Mouse (Mus musculus): ENCODE data around the gene Arl4d.
A peak's percentile ranks its signal among the peaks of the same experiment; 100 is the strongest.
"Not testable (repeated sequence)": the region's sequence is repeated elsewhere in the genome, so short reads cannot be mapped to it uniquely, and the experiment has no call there.

The Arl4d gene

DNA sequence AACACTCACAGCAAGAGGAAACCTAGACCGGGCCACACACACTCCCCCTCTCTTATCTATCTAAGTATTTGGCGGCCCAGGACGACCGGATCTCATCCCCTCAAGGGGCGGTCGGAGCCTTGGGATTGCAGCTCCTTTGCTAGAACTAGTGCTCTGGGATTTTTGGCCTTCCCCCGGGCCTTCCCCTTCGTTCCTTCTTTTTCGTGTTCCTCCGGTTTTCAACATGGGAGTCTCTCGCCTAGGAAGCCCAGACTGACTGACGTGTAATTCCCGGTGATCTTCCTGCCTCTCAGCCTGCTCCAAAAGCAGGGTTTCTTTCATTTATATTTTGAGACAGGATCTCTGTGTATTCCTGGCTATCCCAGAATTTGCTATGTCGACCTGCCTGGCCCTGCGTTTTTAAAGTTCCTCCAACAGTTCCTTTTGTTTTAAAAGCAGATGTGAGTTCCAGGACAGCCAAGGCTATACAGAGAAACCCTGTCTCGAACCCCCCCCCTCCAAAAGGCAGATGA is 19.0 kb upstream of the Arl4d start:
- DNase-seq = not testable (repeated sequence)

DNA sequence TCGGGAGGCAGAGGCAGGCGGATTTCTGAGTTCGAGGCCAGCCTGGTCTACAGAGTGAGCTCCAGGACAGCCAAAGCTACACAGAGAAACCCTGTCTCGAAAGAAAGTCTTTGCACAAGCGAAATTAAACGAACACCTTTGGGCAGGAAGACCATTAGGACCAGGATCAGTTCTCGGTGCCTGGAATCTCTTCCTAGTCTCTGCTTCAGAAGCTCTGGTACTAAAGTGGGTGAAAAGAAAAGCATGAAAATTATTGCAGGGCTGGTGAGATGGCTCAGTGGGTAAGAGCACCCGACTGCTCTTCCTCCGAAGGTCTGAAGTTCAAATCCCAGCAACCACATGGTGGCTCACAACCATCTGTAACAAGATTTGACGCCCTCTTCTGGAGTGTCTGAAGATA is 18.2 kb upstream of the Arl4d start:
- not testable (repeated sequence) for DNase-seq

DNA sequence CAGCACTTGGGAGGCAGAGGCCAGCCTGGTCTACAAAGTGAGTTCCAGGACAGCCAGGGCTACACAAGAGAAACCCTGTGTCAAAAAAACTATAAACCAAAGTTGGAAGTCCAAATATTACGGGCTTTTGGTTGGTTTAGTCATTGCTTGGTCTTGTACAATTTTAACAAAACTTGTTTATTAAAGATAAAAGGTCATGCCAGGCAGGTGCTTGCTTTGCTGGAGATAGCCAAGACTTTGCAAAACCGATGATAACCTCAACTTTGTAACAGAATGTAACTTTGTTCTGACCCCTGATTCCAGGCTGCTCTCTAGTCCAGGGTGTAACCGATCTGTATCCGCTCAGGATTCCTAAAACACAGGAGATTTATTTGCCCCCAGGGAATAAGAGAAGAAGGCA is 9.0 kb upstream of the Arl4d start:
- no peak for DNase-seq

DNA sequence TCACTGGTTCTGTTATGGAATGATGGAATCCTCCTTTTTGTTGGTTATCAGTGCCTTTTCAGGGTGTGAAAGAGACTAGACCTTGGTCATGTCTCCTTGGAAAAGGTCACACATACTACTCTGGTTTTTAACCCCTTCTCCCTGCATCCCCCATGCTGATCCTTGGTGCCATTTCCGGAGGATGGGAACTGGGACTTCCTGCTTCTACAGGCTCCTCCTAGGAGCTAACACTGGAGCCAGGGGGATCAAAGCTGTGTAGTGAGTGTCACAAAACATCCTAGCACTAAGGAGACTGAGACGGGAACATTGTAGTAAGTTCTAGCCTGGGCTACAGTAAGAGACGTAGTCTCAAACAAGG is 7.8 kb upstream of the Arl4d start:
- no peak for DNase-seq

DNA sequence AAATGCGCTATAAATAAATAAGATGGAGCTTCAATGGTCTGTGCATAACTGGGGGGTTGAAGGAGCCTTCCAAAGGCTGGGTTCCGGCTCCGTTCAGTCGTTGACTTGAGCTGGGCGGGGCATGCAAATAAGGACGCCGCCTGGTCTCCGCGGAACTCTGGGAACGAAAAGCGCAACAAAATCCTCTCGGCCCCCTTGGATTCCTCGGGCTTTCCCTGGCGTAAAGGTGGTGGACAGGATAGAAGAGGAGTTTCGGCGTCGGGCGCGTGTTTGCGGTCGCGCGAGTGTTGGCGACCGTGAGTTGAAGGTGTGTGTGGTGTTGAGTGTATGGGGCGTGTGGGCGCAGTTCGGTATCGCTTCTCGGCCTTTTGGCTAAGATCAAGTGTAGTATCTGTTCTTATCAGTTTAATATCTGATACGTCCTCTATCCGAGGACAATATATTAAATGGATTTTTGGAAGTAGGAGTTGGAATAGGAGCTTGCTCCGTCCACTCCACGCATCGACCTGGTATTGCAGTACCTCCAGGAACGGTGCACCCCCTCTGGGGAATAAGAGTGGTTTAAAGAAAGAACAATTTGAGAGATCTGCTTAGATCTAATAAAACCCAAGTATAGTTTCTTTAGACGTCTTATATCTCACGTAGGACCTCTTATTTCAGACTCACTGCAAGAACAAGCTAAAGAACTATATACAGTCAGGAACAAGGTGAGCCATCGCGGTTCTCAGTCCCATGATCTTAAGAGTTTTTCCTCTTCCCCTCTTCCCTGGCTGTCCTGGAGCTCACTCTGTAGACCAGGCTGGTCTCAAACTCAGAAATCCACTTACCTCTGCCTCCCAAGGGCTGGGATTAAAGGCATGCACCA is 7.2 kb upstream of the Arl4d start:
- DNase-seq = peak; percentile 86

DNA sequence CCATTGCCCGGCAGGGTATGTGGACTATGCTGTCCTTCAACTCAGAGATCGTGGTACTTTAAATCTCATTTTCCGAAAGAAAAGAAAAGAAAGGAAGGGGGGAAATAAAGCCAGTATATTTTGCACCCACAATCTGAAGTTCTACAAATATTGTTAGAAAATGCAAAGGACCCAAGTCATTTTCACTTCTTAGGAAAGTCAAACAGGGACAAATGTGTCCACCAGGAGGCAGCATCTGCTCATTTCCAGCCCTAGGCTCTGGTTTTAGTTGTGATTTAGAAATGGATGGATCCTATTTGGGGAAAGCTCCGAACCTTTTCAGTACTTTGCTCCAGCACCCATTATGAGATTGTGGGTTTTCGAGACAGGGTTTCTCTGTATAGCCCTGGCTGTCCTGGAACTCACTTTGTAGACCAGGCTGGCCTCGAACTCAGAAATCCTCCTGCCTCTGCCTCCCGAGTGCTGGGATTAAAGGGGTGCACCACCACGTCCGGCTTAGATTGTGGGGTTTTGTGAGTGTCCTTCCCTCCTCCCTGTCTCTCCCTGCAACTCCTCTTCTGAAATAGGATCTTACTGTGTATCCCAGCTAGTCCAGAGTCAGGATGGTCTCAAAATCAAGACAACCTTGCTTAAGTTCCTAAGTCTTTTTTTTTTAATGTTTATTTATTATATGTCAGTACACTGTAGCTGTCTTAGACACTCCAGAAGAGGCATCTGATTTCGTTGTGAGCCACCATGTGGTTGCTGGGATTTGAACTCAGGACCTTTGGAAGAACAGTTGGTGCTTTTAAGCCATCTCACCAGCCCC is 6.4 kb upstream of the Arl4d start:
- DNase-seq = peak; percentile 77

DNA sequence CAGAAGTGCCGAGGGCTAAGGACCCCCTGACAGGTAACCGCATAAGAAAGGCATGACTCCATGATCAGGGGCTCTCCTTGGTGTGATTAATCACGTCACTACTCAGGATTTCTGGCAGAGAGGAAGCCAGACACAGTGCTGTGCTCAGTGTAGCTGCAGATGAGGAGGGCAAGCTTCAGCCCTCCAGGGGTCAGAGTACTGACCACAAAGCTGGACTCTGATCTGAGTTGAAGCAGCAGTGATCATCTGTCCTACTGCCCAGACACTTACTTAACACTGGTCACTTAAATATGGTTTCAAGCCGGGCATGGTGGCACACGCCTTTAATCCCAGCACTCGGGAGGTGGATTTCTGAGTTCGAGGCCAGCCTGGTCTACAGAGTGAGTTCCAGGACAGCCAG is 4.2 kb upstream of the Arl4d start:
- no peak for DNase-seq

DNA sequence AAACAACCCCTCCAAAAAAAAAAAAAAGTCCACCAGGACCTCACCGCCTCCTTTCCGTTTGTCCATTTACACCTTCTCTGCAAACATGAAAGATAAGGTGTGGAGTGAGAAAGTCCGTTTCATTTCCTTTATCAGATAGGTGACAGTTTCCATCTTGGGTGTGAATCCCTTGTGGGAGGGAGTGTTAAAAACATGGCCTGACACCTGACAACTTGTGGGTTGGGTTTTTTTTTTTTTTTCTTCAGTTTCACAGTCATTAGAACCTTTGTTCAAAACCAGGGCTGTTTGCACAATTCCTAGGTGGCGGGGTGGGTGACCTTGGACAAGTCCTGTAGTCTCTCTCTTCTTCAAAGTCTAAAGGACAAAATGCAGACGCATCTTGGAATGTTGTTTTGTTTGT is 3.6 kb upstream of the Arl4d start:
- no peak for DNase-seq

DNA sequence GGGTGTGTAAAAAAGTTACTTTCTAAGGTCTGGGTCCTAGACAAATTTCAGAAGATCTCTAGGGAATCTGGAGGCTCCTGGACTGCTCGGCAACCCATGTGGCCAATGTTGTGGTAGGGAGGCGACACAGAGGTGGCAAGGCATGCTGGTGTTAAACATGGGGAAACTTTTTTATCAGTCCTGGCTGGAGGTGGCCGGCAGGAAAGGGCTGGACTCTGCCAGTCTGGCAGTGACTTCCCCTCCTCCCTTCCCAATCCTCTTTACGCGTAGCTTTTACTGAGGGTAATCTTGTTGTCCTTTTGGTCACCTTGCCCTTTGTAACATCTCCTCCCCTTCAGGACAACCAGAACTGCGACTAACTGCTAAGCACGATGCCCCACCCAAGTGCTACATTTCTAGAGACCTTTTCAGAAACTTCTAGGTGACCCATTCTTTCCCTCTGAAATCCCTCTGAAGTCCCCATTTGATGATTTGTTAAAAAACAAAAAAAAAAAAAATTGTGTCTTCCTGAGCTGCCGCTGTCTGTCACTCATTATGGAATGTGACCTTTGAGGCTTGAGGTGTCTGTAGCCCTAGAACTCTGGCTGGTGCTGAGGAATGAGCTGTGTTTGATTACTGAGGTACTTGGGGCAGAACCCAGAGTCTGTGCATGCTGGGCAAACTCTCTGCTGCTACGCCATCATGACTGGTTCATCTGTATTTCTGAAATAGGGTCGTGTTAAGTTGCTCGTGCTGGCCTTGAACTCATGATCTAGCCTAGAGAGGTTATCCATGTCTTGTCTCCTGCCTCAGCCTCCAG is 1.9 kb upstream of the Arl4d start:
- DNase-seq = no peak

DNA sequence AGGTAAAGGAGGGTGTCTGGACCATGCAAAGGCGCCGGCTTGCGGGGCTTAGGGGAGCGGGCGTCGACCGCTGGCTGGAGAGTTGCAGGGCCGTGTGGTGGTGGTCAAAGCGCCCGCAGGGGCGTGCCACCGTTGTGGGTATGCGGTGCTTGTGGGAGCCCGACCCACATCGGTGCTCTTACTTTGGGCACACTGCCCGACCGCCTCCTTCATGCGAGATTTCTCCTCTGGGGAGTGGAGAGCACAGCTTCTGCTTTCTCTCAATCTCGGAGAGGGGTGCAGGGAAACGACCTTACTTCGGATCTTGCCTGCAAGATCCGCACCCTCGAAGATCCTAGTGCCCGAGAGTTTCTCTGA is 273 bp downstream of the Arl4d start:
- no peak for DNase-seq

DNA sequence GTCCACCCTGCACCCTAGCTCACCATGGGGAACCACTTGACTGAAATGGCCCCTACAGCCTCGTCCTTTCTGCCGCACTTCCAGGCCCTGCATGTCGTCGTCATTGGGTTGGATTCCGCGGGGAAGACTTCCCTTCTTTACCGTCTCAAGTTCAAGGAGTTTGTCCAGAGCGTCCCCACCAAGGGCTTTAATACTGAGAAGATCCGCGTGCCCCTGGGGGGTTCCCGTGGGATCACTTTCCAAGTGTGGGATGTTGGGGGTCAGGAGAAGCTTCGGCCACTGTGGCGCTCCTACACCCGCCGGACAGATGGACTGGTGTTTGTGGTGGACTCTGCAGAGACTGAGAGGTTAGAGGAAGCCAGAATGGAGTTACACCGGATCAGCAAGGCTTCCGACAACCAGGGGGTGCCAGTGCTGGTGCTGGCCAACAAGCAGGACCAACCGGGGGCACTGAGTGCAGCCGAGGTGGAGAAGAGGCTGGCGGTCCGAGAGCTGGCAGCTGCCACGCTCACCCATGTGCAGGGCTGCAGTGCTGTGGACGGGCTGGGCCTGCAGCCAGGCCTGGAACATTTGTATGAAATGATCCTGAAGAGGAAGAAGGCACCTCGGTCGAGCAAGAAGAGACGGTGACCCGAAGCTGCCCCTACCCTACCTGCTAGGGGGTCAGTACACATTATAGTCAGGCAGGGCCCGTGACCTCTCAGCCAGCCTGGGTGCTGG is 1.4 kb downstream of the Arl4d start:
- peak; percentile 24 for DNase-seq

DNA sequence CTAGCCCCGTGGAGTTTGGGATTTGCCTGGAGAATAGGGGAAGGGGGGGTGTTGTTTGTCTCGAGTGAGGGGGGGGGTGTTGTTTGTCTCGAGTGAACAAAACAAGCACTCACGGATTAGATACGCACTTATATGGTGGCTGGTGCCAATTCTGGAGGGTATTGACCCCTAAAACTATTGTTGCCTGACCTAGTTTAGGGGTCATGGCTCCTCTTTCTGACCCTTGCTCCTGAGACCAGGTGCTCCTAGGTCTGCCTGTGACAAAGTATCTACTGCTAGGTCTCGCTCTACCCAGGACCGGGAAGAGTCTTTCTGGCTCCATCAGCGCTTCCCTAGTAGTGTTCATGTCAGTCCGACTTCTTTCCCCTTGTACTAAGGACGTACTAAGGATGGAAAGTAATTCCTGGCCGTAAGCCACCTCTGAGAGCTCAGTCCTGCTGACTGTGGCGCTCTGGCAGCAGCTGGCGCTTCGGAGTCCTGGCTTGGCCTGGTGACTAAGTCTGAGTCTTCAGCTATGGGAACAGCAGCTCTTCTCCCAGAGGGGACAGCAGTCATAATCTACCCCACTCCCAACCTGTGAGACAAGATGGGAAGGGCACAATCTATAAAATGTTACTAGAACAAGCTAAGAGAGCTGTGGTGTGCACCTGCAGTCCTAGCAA is 2.7 kb downstream of the Arl4d start:
- peak; percentile 62 for DNase-seq

DNA sequence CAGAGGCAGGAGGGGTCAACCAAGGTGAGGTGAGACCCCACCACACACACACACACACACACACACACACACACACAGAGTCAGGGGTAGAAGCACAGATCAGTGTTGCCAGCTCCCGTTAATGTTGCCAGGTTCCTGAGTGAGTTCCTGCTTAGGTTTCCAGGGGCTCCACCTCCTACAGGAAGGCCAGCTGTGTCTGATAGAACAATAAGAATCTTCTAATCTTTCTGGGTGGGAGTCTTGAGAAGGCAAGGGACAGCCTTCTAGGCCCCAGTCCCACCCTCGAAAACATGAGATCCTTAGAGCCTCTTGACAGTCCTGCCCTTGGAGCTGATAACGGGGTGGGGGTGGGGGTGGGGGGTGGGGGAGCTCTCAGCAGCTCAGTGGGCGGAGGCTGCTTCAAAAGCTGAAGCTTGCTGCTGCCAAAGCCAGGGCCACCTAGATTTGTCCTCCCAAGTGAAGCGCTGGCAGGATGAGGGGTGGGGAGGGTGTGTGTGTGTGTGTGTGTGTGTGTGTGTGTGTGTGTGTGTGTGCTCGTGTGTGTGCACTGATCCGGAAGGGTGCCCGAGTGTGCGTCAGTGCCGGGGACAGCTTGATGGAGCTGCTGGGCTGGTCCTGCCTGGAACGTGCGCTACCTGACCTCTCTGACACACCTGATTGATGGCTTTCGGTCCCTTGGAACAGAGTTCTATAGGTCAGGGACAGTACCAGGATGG is 3.4 kb downstream of the Arl4d start:
- DNase-seq = peak; percentile 66

DNA sequence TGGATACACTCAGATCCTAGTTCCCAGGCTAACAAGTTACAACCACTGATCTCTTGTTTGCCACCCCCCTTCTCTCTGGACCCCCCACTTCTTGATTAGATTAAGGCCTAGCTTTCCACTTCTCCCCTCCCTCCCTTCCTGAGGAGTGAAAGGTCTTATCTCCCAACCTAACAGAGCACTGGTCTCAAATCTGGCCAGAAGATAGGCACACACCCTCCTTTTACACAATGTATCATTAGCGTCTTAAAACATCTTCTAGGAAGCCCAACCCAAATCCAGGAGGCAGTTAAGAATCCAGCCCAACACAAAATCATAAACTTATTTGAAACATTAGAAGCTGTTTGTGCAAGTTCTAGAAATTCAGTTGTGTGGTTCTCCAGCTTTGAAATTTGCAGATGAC is 5.0 kb downstream of the Arl4d start:
- no peak for DNase-seq

DNA sequence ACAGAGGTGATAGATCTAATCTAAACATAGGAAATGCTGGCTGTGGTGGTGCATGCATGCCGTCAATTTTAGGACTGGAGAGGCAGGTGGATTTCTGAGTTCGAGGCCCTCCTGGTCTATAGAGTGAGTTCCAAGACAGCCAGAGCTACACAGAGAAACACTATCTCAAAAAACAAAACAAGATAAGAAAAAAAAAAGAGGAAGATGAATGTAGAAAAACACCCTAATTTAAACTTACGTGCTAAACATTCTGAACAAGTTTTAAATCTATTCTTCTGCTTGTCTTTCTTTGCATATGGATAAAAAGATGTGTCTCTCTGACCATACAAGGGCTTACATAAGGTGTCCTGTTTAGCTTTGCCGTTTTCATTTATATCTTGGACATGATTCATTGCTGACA is 5.9 kb downstream of the Arl4d start:
- DNase-seq = no peak

DNA sequence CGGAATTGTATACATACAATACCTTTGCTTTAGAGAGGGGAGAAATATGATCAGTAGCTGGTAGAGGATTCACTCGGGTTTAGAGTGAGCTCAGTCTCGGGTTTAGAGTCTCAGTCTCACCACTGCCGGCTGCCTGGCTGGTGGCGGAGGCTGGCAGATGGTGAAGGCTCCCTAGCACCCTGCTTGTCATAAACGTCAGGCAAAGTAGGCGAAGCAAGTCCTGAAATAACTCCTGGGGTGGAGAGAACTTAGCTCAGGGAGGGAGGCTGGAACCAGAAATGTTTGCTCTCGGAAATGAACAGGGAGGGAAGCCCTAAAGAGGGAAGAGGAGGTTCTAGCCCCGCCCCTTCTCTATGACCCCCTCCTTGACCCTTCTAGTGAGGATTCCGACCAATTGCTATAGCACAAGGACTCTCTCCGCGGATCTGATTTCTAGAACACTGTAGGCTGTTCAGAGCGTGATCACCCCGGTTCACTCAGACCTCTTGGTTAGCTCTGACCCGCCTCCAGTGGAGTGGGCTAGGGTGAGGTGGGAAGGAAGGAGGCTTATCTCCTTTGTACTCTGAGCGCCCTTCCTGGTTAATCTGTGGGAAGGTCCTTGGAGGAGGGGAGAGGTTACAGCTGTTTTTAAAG is 7.8 kb downstream of the Arl4d start:
- DNase-seq = peak; percentile 65

DNA sequence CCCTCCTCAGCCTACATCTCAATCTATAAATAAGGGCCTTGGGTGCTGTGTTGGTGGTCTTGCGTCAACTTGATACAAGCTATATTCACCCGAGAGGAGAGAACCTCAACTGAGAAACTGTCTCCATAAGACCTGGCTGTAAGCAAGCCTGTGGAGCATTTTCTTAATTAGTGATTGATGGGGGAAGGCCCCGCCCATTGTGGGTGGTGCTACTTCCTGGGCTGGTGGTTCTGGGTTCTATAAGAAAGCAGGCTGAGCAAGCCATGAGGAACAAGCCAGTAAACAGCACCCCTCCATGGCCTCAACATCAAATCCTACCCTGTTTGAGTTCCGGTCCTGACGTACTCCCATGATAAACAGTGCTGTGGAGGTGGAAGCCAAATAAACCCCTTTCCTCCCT is 8.8 kb downstream of the Arl4d start:
- no peak for DNase-seq

DNA sequence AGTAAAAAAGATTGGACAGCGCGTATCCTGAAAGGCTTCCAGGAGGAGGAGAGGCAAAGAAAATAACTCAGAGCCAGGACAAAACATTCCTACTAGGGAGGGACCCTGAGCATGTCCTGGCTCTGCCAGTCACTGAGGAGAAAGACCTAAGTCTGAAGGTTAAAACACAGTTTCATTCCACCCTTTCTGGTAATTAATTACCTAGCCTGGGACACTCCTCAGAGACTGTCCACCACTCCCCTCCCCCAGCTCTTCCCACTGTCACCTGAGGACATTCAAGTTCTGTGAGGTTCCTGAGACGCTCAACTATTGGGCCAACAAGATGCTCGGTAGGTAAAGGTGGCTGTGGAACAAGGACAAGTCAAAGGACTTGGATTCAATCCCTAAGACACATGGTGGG is 10.0 kb downstream of the Arl4d start:
- no peak for DNase-seq

DNA sequence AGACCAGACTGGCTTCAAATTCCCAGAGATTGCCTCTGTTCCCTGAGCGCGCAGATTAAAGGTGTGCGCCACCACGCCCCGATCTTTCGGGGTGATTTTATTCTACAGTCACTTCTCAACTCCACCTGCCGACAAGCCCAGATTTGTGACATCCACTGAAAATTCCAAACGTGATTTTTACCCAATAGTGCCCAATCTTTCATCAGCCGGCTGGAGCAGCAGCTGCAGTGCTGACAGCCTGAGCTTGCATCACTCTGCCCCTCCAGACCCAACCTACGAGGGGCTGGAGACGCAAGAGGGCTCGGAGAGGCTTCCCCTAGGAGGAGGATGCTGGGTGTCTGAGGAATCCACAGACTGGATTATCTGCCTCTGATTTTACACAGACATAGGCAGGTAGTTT is 12.3 kb downstream of the Arl4d start:
- DNase-seq = no peak

DNA sequence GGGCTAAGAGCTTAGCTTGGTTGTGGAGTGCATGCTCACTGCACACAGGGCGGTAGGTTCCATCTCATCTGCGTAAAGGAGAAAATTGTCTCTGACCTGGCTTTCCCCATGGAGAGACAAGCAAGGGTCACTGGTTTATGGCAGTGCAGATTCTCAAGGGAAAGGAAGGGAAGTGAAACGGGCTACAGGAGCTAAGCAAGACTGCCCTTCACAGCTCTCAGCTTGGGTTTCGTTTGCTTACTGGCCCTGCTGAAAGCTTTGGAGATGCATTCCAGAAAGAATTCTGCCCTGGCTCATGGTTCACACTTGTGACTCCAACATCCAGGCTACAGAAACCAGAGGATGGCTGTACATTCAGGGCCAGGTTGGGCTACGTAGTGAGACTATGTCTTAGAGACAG is 13.4 kb downstream of the Arl4d start:
- DNase-seq = no peak

DNA sequence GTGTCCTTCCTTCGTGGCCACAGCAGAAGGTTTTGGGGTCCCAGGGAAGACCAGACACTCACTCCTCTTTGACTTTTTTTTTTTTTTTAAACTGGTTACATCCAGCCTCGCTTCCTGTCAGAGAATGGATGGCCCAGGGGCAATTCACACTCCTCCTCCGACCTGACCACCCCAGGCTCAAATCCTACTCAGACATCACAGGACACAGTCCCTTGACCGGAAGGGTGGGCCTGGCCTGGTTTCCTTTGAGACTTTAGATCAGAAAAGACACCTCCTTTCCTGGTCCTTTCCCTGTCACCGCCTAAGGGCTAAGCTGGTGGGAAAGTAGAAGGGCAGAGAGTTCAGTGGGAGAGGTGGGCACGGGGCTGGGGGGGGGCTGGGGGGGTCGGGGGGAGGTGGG is 14.6 kb downstream of the Arl4d start:
- peak; percentile 44 for DNase-seq
